Mouse (Mus musculus): Measurements from ENCODE around the gene 4930452B06Rik.
"Not testable (repeated sequence)": the region's sequence is repeated elsewhere in the genome, so short reads cannot be mapped to it uniquely, and the experiment has no call there.

4930452B06Rik gene

DNA sequence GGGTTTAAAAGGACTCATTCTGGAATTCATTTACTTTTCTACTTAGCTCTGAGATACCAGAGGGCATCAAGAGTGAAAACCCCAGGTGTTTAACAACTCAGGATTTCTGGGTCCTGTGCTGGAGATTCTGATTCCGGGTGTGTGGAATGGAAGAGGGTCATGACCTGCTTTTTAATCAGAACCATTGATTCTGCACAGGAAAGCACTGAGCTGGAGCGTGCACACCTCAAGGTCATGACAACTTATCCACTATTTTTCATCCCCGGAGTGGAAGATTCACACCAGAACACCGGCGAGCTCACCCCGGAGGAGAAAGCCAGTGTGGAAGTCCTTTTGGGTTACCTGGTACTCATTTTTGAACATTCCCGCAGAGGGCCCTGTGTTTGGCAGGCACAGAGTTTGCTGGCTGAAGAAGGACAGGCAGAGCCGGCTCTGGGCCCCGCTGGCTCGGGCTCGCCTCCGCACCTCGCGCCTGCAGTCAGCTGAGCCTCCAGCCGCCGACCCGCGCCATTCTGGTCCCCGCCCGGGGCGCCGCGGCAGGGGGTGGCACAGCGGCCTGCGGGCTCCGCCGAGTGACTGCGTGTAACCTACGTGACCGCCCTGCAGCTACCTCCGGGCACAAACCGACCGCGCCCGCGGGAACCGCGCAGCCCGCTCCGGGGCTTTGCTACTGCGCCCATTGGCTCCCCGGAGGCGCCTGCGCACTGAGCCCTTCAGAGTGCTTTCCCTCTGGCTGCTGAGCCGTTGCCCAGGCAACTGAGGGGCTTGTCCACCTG is at the start of gene 4930452B06Rik:
Gene 4930452B06Rik, minus strand, starts transcription at position 605 of the 776 bp plus-strand sequence.
- DNase-seq (ENCODE audit: low read depth, low spot score), result peak; percentile 46

DNA sequence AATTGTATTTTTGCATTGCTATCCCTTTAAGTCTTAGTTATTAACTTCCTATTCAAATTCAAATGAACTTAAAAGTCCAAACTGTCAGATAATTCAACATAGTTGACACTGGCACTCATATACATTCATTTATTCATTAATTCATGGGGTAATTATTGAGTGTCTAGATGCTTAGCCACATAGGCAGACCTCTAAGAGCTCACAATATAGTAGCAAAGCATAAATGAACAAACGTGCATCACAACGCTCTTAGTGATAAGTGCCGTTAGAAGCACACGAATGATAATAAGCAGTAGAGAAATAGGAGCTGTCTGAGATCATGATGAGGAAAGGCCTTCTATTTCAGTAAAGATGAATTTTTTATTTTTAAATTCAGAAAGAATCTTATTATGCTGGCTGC is 46.6 kb upstream of the 4930452B06Rik start:
- DNase-seq (ENCODE audit: low read depth, low spot score), result no peak

DNA sequence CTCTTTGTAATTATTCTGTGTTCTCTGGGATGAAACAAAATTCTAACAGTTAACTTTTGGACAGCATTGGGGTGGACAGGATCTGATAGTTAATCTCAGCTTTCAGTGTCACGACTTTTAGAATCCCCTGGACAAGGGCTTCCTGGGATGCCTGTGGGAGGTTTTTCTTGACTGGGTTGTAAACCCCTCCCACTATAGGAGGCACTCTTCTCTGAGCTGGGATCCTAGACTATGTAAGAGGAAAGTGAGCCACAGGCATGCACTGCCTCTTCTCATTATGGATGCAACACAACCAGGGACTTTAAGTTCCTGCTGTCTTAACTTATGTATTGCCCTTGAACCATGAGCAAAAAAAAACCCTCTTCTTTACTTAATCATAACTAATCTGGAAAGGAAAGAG is 23.4 kb upstream of the 4930452B06Rik start:
- DNase-seq (ENCODE audit: low read depth, low spot score), result no peak

DNA sequence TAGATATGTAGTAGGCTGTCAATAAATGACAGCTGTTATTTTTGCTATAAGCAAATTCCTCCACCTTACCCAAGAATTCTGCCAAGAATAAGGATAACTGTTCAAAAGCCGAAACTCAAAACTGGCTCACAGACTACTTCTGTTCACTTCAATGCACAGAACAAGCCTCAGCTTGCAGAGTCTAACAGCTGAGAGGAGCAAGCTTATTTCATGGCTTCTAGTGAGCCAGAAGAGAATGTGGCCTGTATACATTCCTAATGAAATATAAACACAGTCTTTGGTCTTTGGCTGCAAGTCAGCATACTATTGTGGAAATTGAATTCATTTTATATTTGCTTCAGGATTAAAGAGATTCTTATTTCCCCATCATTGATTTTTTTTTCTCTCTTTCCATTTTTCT is 22.4 kb upstream of the 4930452B06Rik start:
- DNase-seq (ENCODE audit: low read depth, low spot score), result no peak

GRCm38 (mm10) chr14:8686185-8686584 is 20.1 kb upstream of the 4930452B06Rik start:
- DNase-seq (ENCODE audit: low read depth, low spot score), result no peak

GRCm38 (mm10) chr14:8679896-8680295 is 13.9 kb upstream of the 4930452B06Rik start:
- no peak for DNase-seq (ENCODE audit: low read depth, low spot score)

GRCm38 (mm10) chr14:8660359-8660758 is 5.7 kb downstream of the 4930452B06Rik start:
- DNase-seq (ENCODE audit: low read depth, low spot score), result no peak

DNA sequence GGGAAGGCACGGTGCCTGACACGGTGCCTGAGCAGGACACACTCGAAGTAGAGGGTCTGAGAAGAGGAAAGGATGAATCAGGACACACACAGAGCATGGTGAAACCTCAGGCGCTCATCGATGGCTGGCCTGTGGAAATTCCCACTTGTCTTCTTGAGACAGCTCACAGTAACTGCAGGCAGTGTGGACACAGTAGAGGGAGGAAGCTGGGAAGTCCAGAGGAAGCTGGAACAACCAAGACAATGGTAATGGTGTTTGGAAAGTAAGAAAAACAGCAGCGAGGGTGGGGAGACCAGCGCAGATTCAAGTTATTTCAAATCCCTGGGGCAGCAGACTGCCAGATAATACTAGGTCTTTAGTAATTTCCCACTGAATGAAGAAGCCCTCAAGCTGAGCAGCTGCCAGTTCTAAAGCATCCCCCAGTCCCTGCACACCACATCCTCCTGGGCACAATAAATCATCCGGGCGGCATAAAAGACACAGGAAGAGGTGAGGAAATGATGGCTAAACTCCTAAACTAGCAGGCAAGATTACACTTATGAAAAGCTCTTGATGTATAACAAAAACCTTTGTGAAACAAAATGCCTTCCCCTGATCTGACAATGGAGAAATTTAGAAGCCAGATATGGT is 24.3 kb downstream of the 4930452B06Rik start:
- DNase-seq (ENCODE audit: low read depth, low spot score), result no peak

- no peak for DNase-seq (ENCODE audit: low read depth, low spot score)
Observed at GRCm38 (mm10) chr14:8632211-8632610, 33.8 kb downstream of the 4930452B06Rik start.

- DNase-seq (ENCODE audit: low read depth, low spot score), result no peak
Observed at GRCm38 (mm10) chr14:8628406-8628805, 37.6 kb downstream of the 4930452B06Rik start.

- DNase-seq (ENCODE audit: low read depth, low spot score), result no peak
Observed at GRCm38 (mm10) chr14:8627481-8627880, 38.6 kb downstream of the 4930452B06Rik start.

- DNase-seq (ENCODE audit: low read depth, low spot score), result no peak
Observed at GRCm38 (mm10) chr14:8621164-8621563, 44.9 kb downstream of the 4930452B06Rik start.

- DNase-seq (ENCODE audit: low read depth, low spot score), result no peak
Observed at GRCm38 (mm10) chr14:8620580-8620979, 45.5 kb downstream of the 4930452B06Rik start.

- no peak for DNase-seq (ENCODE audit: low read depth, low spot score)
Observed at GRCm38 (mm10) chr14:8615636-8616035, 50.4 kb downstream of the 4930452B06Rik start.

DNA sequence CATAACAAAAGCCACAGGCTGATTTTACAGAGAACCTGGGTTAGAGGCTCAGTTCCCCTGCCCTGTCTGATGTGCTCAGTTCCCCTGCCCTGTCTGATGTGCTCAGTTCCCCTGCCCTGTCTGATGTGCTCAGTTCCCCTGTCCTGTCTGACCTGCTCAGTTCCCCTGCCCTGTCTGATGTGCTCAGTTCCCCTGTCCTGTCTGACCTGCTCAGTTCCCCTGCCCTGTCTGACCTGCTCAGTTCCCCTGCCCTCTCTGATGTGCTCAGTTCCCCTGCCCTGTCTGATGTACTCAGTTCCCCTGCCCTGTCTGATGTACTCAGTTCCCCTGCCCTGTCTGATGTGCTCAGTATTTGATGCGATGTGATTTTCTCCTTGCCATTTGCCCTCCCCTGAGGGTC is 51.6 kb downstream of the 4930452B06Rik start:
- DNase-seq (ENCODE audit: low read depth, low spot score), result not testable (repeated sequence)

- DNase-seq (ENCODE audit: low read depth, low spot score), result no peak
Observed at GRCm38 (mm10) chr14:8612080-8612479, 54.0 kb downstream of the 4930452B06Rik start.

DNA sequence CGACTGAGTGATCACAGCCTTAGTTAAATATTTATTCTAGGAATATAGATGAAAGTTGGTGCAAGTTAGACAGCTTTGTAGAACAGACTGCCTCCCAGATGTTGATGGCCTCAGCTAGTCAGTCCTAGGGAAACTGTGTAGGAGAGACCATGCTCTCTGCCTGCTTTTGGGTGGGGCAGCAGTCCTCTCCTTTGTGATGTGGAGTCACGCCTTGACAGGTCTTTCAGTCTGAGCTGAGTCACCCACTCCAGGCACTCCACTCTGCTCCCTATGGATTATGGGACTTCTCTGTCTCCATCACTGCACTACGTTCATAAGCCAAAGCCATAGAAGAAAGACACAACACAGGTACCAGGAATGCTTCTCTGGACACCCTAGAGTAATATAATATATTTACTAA is 55.9 kb downstream of the 4930452B06Rik start:
- DNase-seq (ENCODE audit: low read depth, low spot score), result no peak

DNA sequence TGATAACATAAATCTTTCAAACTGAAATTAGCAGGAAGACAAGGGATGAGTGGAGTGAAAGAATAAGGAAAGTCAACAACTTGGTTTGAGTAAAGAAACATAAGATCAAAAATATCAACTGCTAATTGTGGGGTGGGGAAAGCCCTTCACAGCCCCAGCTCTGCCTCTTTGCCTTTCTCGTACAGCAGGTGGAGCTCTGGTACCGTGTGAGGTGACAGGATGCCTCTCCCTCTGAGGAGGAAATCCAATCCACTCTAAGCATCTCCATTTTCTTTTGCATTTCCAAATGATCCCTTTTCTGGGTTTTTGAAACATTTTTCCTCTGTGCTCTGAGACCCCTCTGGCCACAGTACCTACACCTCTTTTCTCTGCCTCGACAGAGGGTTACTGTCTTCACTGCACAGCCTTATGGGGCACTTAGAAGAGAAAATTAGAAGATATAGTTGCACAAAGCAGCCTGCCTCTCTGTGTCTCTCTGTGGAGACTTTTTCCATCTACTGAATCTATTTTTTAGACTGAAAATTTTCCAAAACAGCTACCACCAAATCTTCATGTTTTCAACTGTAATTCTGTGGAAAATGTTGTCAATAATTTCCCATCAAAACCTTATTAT is 57.4 kb downstream of the 4930452B06Rik start:
- peak; percentile 42 for DNase-seq (ENCODE audit: low read depth, low spot score)

DNA sequence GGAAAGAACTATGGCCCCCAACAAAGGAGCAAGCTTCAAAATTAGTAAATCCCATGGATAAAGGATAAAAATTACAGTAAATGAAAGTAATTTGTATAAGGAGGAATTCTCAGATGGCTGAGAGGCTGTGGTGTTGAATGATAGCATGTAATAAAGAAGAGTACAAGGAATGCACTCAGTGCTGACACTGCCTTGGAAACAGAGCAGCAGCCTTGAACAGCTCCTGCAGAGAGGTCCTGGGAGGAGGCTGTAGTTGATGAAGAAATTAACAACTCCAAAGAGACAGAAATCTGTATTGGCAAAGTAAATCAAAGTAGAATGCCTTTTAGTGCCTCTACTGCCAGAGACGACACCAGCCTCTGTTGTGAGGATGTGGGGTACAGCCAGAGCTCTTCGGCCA is 61.1 kb downstream of the 4930452B06Rik start:
- DNase-seq (ENCODE audit: low read depth, low spot score), result no peak

DNA sequence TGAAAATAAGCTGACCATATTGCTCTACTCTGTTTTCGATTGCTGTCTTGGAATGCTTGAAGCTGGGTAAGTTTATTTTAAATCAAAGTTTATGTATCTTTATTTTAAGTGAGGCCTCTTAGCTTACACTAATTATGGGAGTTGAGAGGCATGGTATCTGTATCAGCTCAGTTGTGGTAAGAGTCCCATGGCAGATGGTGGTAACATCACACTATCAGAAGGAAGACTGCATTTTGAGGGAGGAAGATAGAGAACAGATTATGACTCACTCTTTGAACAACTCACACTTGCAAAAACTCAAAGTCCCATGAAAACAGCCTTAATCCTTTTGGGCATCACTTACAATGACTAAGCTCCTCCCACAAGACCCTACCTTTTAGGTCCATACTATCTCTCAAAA is 81.0 kb downstream of the 4930452B06Rik start:
- no peak for DNase-seq (ENCODE audit: low read depth, low spot score)

DNA sequence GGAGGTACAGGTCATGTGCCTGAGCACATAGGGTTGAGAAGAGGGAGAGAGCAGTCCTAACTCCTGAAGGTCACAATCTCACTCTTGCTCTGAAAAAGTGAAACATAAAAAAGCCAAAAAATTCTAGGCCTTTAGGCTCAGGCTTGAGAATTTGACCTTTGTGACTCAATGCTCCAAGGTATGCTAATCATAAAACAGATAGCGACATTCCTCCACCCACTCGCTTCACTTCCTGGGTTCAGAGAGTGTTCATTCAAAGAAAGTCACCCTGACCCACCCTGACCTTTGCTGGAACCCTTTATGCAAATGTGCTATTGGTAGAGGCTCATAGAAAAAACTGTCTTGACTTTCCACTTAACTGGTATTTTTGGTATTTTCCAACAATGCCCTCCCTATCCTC is 115.0 kb downstream of the 4930452B06Rik start:
- DNase-seq (ENCODE audit: low read depth, low spot score), result not testable (repeated sequence)

- no peak for DNase-seq (ENCODE audit: low read depth, low spot score)
Observed at GRCm38 (mm10) chr14:8549108-8549507, 116.9 kb downstream of the 4930452B06Rik start.

- DNase-seq (ENCODE audit: low read depth, low spot score), result no peak
Observed at GRCm38 (mm10) chr14:8536024-8536423, 130.0 kb downstream of the 4930452B06Rik start.
